ENCODE assay signal across 8 mouse cellular contexts in genomic region chr11:46065201-46066011, GRCm38 (mm10). TPM values are rescaled to one million over a fixed set of nuclear protein-coding genes. Genes with fewer than 3 reads are reported as not detected.
DNase-seq lines count a peak whose midpoint lies in the region; ATAC-seq lines count a peak whose summit lies in the region.

No protein-coding gene starts in this region.

- no peaks in the 10 kb centered on the region for H3K27me3 ChIP-seq in forebrain, embryonic 16.5 days (replicated peaks; ENCODE audit: control insufficient read depth, insufficient read depth, low read length)
- no peaks in the 10 kb centered on the region for H3K27me3 ChIP-seq in hindbrain, embryonic 14.5 days (ENCODE audit: control insufficient read depth, insufficient read depth, low read length)
- no peaks in the 10 kb centered on the region for H3K27me3 ChIP-seq in limb, embryonic 15.5 days
- no peaks in the 10 kb centered on the region for H3K27me3 ChIP-seq in midbrain, embryonic 15.5 days (replicated peaks)

- H3K4me3 ChIP-seq in forebrain, embryonic 16.5 days (replicated peaks; ENCODE audit: low read length) = no peak overlapping the region
- H3K4me3 ChIP-seq in hindbrain, embryonic 14.5 days (replicated peaks; ENCODE audit: low read length) = no peak overlapping the region
- H3K4me3 ChIP-seq in limb, embryonic 15.5 days = no peak overlapping the region
- no peak overlapping the region for H3K4me3 ChIP-seq in midbrain, embryonic 15.5 days

- no peaks in the 10 kb centered on the region for H3K9me3 ChIP-seq in forebrain, embryonic 16.5 days (ENCODE audit: control insufficient read depth, low read length)
- H3K9me3 ChIP-seq in hindbrain, embryonic 14.5 days (ENCODE audit: control insufficient read depth, low read length) = no peaks in the 10 kb centered on the region
- no peaks in the 10 kb centered on the region for H3K9me3 ChIP-seq in limb, embryonic 15.5 days
- H3K9me3 ChIP-seq in midbrain, embryonic 15.5 days = no peaks in the 10 kb centered on the region

- peak; percentile 26 to 37 for DNase-seq in layer of hippocampus, adult 8-10 months (ENCODE audit: low spot score in 2 of 2)
- DNase-seq in layer of hippocampus, adult 9-10 months (ENCODE audit: low spot score) = no peak
- peak; percentile 55 for DNase-seq in cerebellum, adult 11-12 months
- DNase-seq in hindbrain, embryonic 14.5 days (ENCODE audit: low spot score) = no peak

- H3K4me1 ChIP-seq in forebrain, embryonic 16.5 days (replicated peaks; ENCODE audit: control insufficient read depth, insufficient read depth, low read length) = peaks cover 21% of the 10 kb centered on the region
- H3K4me1 ChIP-seq in hindbrain, embryonic 14.5 days (replicated peaks; ENCODE audit: control insufficient read depth, insufficient read depth, low read length) = peaks cover 23% of the 10 kb centered on the region
- peaks cover 35% of the 10 kb centered on the region for H3K4me1 ChIP-seq in limb, embryonic 15.5 days
- peaks cover 22% of the 10 kb centered on the region for H3K4me1 ChIP-seq in midbrain, embryonic 15.5 days

- H3K36me3 ChIP-seq in forebrain, embryonic 16.5 days (ENCODE audit: control insufficient read depth, insufficient read depth) = no peaks in the 10 kb centered on the region; the same call in 1 of the 2 replicates
- peaks cover 37% of the 10 kb centered on the region for H3K36me3 ChIP-seq in hindbrain, embryonic 14.5 days (replicated peaks; ENCODE audit: control insufficient read depth, insufficient read depth)
- H3K36me3 ChIP-seq in limb, embryonic 15.5 days = 0 out of 2 replicates have a peak, but pooled peaks cover 6% of the 10 kb centered on the region
- 0 out of 2 replicates have a peak, but pooled peaks cover 3% of the 10 kb centered on the region for H3K36me3 ChIP-seq in midbrain, embryonic 15.5 days (replicated peaks)

- peak overlapping the region; percentile 41 for H3K27ac ChIP-seq in forebrain, embryonic 16.5 days (ENCODE audit: low read length)
- peak overlapping the region; percentile 41; the same call in 1 of the 2 replicates for H3K27ac ChIP-seq in hindbrain, embryonic 14.5 days
- peak overlapping the region; percentile 72 for H3K27ac ChIP-seq in limb, embryonic 15.5 days
- peak overlapping the region; percentile 35; the same call in 1 of the 2 replicates for H3K27ac ChIP-seq in midbrain, embryonic 15.5 days

- H3K9ac ChIP-seq in forebrain, embryonic 16.5 days (replicated peaks; ENCODE audit: low read depth, low read length) = no peak overlapping the region
- H3K9ac ChIP-seq in hindbrain, embryonic 14.5 days = no peak overlapping the region
- no peak overlapping the region for H3K9ac ChIP-seq in limb, embryonic 15.5 days
- H3K9ac ChIP-seq in midbrain, embryonic 15.5 days = no peak overlapping the region

- 42% methylated on average over 21 of the region's 21 CpGs for WGBS in forebrain, embryonic 16.5 days
- WGBS in hindbrain, embryonic 14.5 days = 48% methylated on average over 21 of the region's 21 CpGs
- WGBS in limb, embryonic 15.5 days = 51% methylated on average over 21 of the region's 21 CpGs
- WGBS in midbrain, embryonic 15.5 days = 50% methylated on average over 21 of the region's 21 CpGs

- H3K4me2 ChIP-seq in forebrain, embryonic 16.5 days (ENCODE audit: low read length) = 0 out of 2 replicates have a peak overlapping the region, but pooled peaks have one; percentile 11
- no peak overlapping the region for H3K4me2 ChIP-seq in hindbrain, embryonic 14.5 days (replicated peaks)
- H3K4me2 ChIP-seq in limb, embryonic 15.5 days = no peak overlapping the region
- no peak overlapping the region for H3K4me2 ChIP-seq in midbrain, embryonic 15.5 days

- peak; percentile 64 for ATAC-seq in forebrain, embryonic 16.5 days
- peak; percentile 72; the same call in 1 of the 2 replicates for ATAC-seq in hindbrain, embryonic 14.5 days (ENCODE audit: low FRiP score)
- ATAC-seq in limb, embryonic 15.5 days (ENCODE audit: insufficient number of reproducible peaks, low FRiP score, low TSS enrichment, low read depth) = no peak; the same call in 1 of the 2 replicates
- ATAC-seq in midbrain, embryonic 15.5 days (replicated peaks) = peak; percentile 73
- ATAC-seq in granulocyte monocyte progenitor cell, adult 5-6 weeks (replicated peaks; ENCODE audit: poor library complexity, severe bottlenecking) = no peak

RNA-seq across cellular contexts. Expression of gene Adam19, which starts 9.6 kb away (rescaled TPM):
- 10 to 100 TPM; 10.1 to 14.1 (median 11.2) TPM for total RNA-seq in layer of hippocampus, adult 8-10 months (2022)
- 9.7 and 10.8 TPM in 2 replicates for polyA plus RNA-seq in forebrain, embryonic 16.5 days (2015; fragmentation: Nextera tagmentation; extraction: Ambion mirVana)
- 12.2 and 14.5 TPM in 2 replicates for polyA plus RNA-seq in hindbrain, embryonic 14.5 days (2014; fragmentation: Nextera tagmentation; extraction: Ambion mirVana)
- polyA plus RNA-seq in limb, embryonic 15.5 days (2015; fragmentation: Nextera tagmentation; extraction: Ambion mirVana) = 12.1 and 12.2 TPM in 2 replicates
- polyA plus RNA-seq in midbrain, embryonic 15.5 days (2015; fragmentation: Nextera tagmentation; extraction: Ambion mirVana) = 11.3 and 12.2 TPM in 2 replicates
- total RNA-seq in granulocyte monocyte progenitor cell, adult 5-6 weeks (2014; fragmentation: Nextera tagmentation) = 0.19 TPM in 1 of 2 replicates, not detected in the other
- 0.26 and 0.43 TPM in 2 replicates for total RNA-seq in granulocyte monocyte progenitor cell, adult 5-6 weeks (2017)

RNA-seq across cellular contexts. Expression of gene Gm12166, which starts 13.3 kb away (rescaled TPM):
- total RNA-seq in layer of hippocampus, adult 8-10 months (2022) = 1 to 10 TPM in 3 of 4 experiments, not detected in 1; 1.7 to 4.3 (median 3.3) TPM
- 4.1 and 5.0 TPM in 2 replicates for polyA plus RNA-seq in forebrain, embryonic 16.5 days (2015; fragmentation: Nextera tagmentation; extraction: Ambion mirVana)
- 4.4 and 6.6 TPM in 2 replicates for polyA plus RNA-seq in hindbrain, embryonic 14.5 days (2014; fragmentation: Nextera tagmentation; extraction: Ambion mirVana)
- 2.8 and 3.3 TPM in 2 replicates for polyA plus RNA-seq in limb, embryonic 15.5 days (2015; fragmentation: Nextera tagmentation; extraction: Ambion mirVana)
- 4.0 and 5.4 TPM in 2 replicates for polyA plus RNA-seq in midbrain, embryonic 15.5 days (2015; fragmentation: Nextera tagmentation; extraction: Ambion mirVana)
- total RNA-seq in granulocyte monocyte progenitor cell, adult 5-6 weeks (2014; fragmentation: Nextera tagmentation) = 9.0 and 11.9 TPM in 2 replicates
- 20.7 and 35.7 TPM in 2 replicates for total RNA-seq in granulocyte monocyte progenitor cell, adult 5-6 weeks (2017)

Comparison
In these comparisons a context has a peak if more than half of its experiments do, and no peak if none do; other contexts are left out.
1. DNase-seq: peak in layer of hippocampus, adult 8-10 months (2 of 2) and cerebellum, adult 11-12 months (single experiment); none in layer of hippocampus, adult 9-10 months (single experiment) and hindbrain, embryonic 14.5 days (single experiment).
2. ATAC-seq: peak in forebrain, embryonic 16.5 days (single experiment), hindbrain, embryonic 14.5 days (single experiment) and midbrain, embryonic 15.5 days (single experiment); none in limb, embryonic 15.5 days (single experiment) and granulocyte monocyte progenitor cell, adult 5-6 weeks (single experiment).
3. Peak in every context shown above with its lines, with median percentiles within 50 percentile points of each other: H3K27ac ChIP-seq.